Comparison of ENCODE assay signal across 8 mouse cellular contexts in the genomic region with DNA sequence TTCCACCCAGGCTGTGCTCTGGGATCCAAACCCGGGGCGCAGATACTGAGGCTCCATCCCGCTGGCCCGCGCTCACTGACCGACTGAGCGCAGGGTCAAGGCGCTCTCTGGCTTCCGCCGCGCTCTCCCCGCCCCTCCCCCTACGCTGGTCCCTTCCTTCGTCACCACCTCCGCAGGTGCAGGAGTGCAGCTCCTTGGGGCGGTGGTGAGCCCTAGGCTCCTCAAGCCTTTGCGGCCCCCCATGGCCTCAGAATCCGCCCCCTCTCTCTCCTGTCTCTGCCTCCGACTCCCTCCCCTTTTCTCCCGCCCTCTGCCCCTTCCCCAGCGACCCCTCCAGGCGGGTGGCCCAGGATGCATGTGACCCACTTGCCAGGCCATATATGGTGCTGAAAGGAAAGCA. TPM values are rescaled to one million over a fixed set of nuclear protein-coding genes. Genes with fewer than 3 reads are reported as not detected.
A peak's percentile ranks its signal among the peaks of the same experiment; 100 is the strongest.
DNase-seq lines count a peak whose midpoint lies in the region; ATAC-seq and TF ChIP-seq lines count a peak whose summit lies in the region.
"Not testable (repeated sequence)": the region's sequence is repeated elsewhere in the genome, so short reads cannot be mapped to it uniquely, and the experiment has no call there.

Gm8237 (minus strand) TSS at position 142 of the 400 bp plus-strand sequence.

- WGBS in forebrain, embryonic 11.5 days = 5% methylated on average over 11 of the region's 22 CpGs
- WGBS in heart, embryonic 15.5 days = 2% methylated on average over 19 of the region's 22 CpGs
- WGBS in intestine, postnatal 0 days = 6% methylated on average over 9 of the region's 22 CpGs
- 3% methylated on average over 13 of the region's 22 CpGs for WGBS in limb, embryonic 12.5 days
- 0% methylated on average over 13 of the region's 22 CpGs for WGBS in lung, postnatal 0 days
- WGBS in neural tube, embryonic 15.5 days = 5% methylated on average over 15 of the region's 22 CpGs

- not testable (repeated sequence) for H3K27ac ChIP-seq in forebrain, embryonic 11.5 days (ENCODE audit: low read depth, low read length); heart, embryonic 15.5 days; intestine, postnatal 0 days (ENCODE audit: low read depth, low read length); limb, embryonic 12.5 days; lung, postnatal 0 days (ENCODE audit: low read length)
- peak within 1 kb of the TSS; percentile 51; the same call in 1 of the 2 replicates for H3K27ac ChIP-seq in neural tube, embryonic 15.5 days (replicated peaks)

- not testable (repeated sequence) for TF ChIP-seq CTCF in intestine, postnatal 0 days (IDR thresholded peaks at IDR 0.05; ENCODE audit: low read depth); lung, postnatal 0 days (IDR thresholded peaks at IDR 0.05)

- H3K9ac ChIP-seq in forebrain, embryonic 11.5 days (ENCODE audit: low read length) = peak within 1 kb of the TSS; percentile 44; the same call in 1 of the 2 replicates
- not testable (repeated sequence) for H3K9ac ChIP-seq in heart, embryonic 15.5 days; intestine, postnatal 0 days (ENCODE audit: low read depth, low read length); lung, postnatal 0 days (replicated peaks; ENCODE audit: low read depth)
- H3K9ac ChIP-seq in limb, embryonic 12.5 days (replicated peaks) = peak within 1 kb of the TSS; percentile 31; the same call in 1 of the 2 replicates
- H3K9ac ChIP-seq in neural tube, embryonic 15.5 days (replicated peaks) = peak within 1 kb of the TSS; percentile 60

- not testable (repeated sequence) for TF ChIP-seq EP300 in lung, postnatal 0 days (IDR thresholded peaks at IDR 0.05)

- not testable (repeated sequence) for H3K4me1 ChIP-seq in forebrain, embryonic 11.5 days (replicated peaks; ENCODE audit: control insufficient read depth, insufficient read depth, low read length); heart, embryonic 15.5 days (replicated peaks); intestine, postnatal 0 days (replicated peaks; ENCODE audit: control insufficient read depth, insufficient read depth, low read length); limb, embryonic 12.5 days (replicated peaks); lung, postnatal 0 days (ENCODE audit: insufficient read depth, low read depth, low read length); neural tube, embryonic 15.5 days

- not testable (repeated sequence) for H3K36me3 ChIP-seq in forebrain, embryonic 11.5 days (ENCODE audit: control insufficient read depth, insufficient read depth, low read length); heart, embryonic 15.5 days; intestine, postnatal 0 days (ENCODE audit: control insufficient read depth, insufficient read depth); limb, embryonic 12.5 days; lung, postnatal 0 days (ENCODE audit: insufficient read depth, low read length); neural tube, embryonic 15.5 days

- not testable (repeated sequence) for H3K27me3 ChIP-seq in forebrain, embryonic 11.5 days (ENCODE audit: control insufficient read depth, insufficient read depth, low read length); heart, embryonic 15.5 days; intestine, postnatal 0 days (replicated peaks; ENCODE audit: control insufficient read depth, insufficient read depth, low read length); lung, postnatal 0 days (replicated peaks; ENCODE audit: insufficient read depth, low read length); neural tube, embryonic 15.5 days (replicated peaks)
- H3K27me3 ChIP-seq in limb, embryonic 12.5 days = peaks cover 11% of the 10 kb centered on the region

- peak within 1 kb of the TSS; percentile 64 for H3K4me2 ChIP-seq in forebrain, embryonic 11.5 days (ENCODE audit: low read depth, low read length, severe bottlenecking)
- peak within 1 kb of the TSS; percentile 78 for H3K4me2 ChIP-seq in heart, embryonic 15.5 days
- H3K4me2 ChIP-seq in intestine, postnatal 0 days (replicated peaks; ENCODE audit: low read depth) = peak within 1 kb of the TSS; percentile 56
- H3K4me2 ChIP-seq in limb, embryonic 12.5 days = peak within 1 kb of the TSS; percentile 71
- H3K4me2 ChIP-seq in lung, postnatal 0 days (replicated peaks; ENCODE audit: low read depth, low read length) = peak within 1 kb of the TSS; percentile 46
- peak within 1 kb of the TSS; percentile 77 for H3K4me2 ChIP-seq in neural tube, embryonic 15.5 days

- H3K4me3 ChIP-seq in forebrain, embryonic 11.5 days (ENCODE audit: low read depth, low read length) = peak within 1 kb of the TSS; percentile 32
- H3K4me3 ChIP-seq in heart, embryonic 15.5 days = peak within 1 kb of the TSS; percentile 43
- 0 out of 2 replicates have a peak within 1 kb of the TSS, but pooled peaks have one; percentile 12 for H3K4me3 ChIP-seq in intestine, postnatal 0 days (ENCODE audit: low read depth, low read length)
- peak within 1 kb of the TSS; percentile 40 for H3K4me3 ChIP-seq in limb, embryonic 12.5 days (replicated peaks)
- peak within 1 kb of the TSS; percentile 17 for H3K4me3 ChIP-seq in lung, postnatal 0 days (ENCODE audit: low read depth, low read length)
- H3K4me3 ChIP-seq in neural tube, embryonic 15.5 days (replicated peaks) = peak within 1 kb of the TSS; percentile 49

- DNase-seq in cerebellum, postnatal 14 days = peak; percentile 15 to 30
- DNase-seq in forebrain, embryonic 11.5 days (ENCODE audit: low spot score) = peak; percentile 55
- peak; percentile 4 for DNase-seq in lung, postnatal 0 days (ENCODE audit: low spot score)
- peak; percentile 1 for DNase-seq in yolk sac, embryonic 10.5 days (ENCODE audit: low spot score)

- not testable (repeated sequence) for ATAC-seq in forebrain, embryonic 11.5 days (replicated peaks; ENCODE audit: low FRiP score); heart, embryonic 15.5 days (replicated peaks; ENCODE audit: insufficient number of reproducible peaks, insufficient read depth, low FRiP score, low read depth); intestine, postnatal 0 days; limb, embryonic 12.5 days (ENCODE audit: insufficient number of reproducible peaks, insufficient read depth, low FRiP score, low TSS enrichment, low read depth); lung, postnatal 0 days
- peak; percentile 89 for ATAC-seq in neural tube, embryonic 15.5 days (ENCODE audit: low FRiP score)

- not testable (repeated sequence) for H3K9me3 ChIP-seq in forebrain, embryonic 11.5 days (ENCODE audit: control insufficient read depth, low read length); heart, embryonic 15.5 days (replicated peaks); intestine, postnatal 0 days (ENCODE audit: control insufficient read depth); limb, embryonic 12.5 days; lung, postnatal 0 days (ENCODE audit: low read length); neural tube, embryonic 15.5 days (replicated peaks)

RNA-seq across cellular contexts. Expression of gene Gm8237, which starts in this region (rescaled TPM):
- 0.47 TPM in 1 of 2 replicates, not detected in the other for polyA plus RNA-seq in forebrain, embryonic 11.5 days (2014; fragmentation: Nextera tagmentation; extraction: Ambion mirVana)
- polyA plus RNA-seq in heart, embryonic 15.5 days (2015; fragmentation: Nextera tagmentation; extraction: Ambion mirVana) = 0.06 and 0.08 TPM in 2 replicates
- polyA plus RNA-seq in intestine, postnatal 0 days (2015; fragmentation: Nextera tagmentation; extraction: Ambion mirVana) = not detected in 2 replicates
- polyA plus RNA-seq in limb, embryonic 12.5 days (2016; fragmentation: Nextera tagmentation; extraction: Ambion mirVana) = 0.14 and 0.38 TPM in 2 replicates
- 0.10 and 0.47 TPM in 2 replicates for polyA plus RNA-seq in lung, postnatal 0 days (2015; fragmentation: Nextera tagmentation; extraction: Ambion mirVana)
- 1.0 and 1.9 TPM in 2 replicates for polyA plus RNA-seq in neural tube, embryonic 15.5 days (2015; fragmentation: Nextera tagmentation; extraction: Ambion mirVana)

Comparison
In these comparisons a context has a peak if more than half of its experiments do, and no peak if none do; other contexts are left out.
1. Peak in DNase-seq, H3K4me3 ChIP-seq, H3K9ac ChIP-seq and H3K4me2 ChIP-seq in forebrain, embryonic 11.5 days; RNA of the gene not detected or under 1 TPM.
2. Peak in DNase-seq, H3K4me3 ChIP-seq and H3K4me2 ChIP-seq in lung, postnatal 0 days; RNA of the gene not detected or under 1 TPM.
3. DNase-seq: peak in every context shown above with its lines; median percentile 55 in forebrain, embryonic 11.5 days; 22 in cerebellum, postnatal 14 days; 4 in lung, postnatal 0 days; 1 in yolk sac, embryonic 10.5 days.